Mouse (Mus musculus): ENCODE data around the gene Rhox3g.
"Not testable (repeated sequence)": the region's sequence is repeated elsewhere in the genome, so short reads cannot be mapped to it uniquely, and the experiment has no call there.

The Rhox3g gene

GRCm38 (mm10) chrX:37628512-37628911 is at the start of gene Rhox3g:
Gene Rhox3g (minus strand): TSS chrX:37628612.
- not testable (repeated sequence) for DNase-seq

- not testable (repeated sequence) for DNase-seq
These were observed 44.8 kb upstream of the Rhox3g start, which contains the start of gene Rhox2h for GRCm38 (mm10) chrX:37673177-37673576. Gene Rhox2h (minus strand): TSS chrX:37673277.

GRCm38 (mm10) chrX:37668664-37669063 is 40.3 kb upstream of the Rhox3g start, which contains the start of gene Rhox3h:
Gene Rhox3h (minus strand): TSS chrX:37668764.
- DNase-seq, result not testable (repeated sequence)

DNA sequence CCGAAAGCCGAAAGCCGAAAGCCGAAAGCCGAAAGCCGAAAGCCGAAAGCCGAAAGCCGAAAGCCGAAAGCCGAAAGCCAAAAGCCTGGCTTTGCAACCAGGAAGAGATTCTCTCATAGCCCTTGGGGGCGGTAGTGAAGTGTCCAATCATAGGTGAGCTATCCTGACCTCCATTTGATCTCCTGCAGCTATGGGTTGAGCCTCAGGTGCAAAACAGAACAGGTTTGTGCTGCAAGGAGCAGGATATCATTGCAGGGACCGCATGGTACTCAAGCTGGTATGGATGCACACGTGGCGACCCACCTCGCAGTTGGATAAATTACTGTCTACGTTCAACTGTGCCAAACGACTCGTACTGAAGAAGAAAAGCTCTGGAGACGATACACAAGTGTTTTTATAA is 22.8 kb upstream of the Rhox3g start, which contains the start of gene Rhox4g:
Gene Rhox4g, minus strand, starts transcription at position 101 of the 400 bp plus-strand sequence.
- not testable (repeated sequence) for DNase-seq

DNA sequence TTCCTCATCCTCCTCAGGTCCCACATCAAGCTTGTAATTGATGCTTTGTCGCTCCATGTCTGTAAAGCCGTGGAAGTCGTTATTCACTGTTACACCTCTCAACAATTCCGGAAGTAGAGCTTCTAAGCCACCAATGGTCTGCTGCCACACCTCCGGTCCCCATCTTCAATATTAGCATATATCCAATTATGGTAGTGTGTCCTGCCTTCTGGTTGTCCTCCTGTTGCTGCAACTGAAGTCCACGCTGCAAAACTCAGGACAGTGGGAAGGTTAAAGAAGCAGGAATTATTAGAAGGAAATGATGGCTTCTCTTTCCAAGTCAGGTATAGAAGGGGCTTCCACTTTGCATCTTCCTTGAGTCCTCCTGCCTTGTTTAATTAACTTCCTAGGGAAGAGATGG is 15.0 kb upstream of the Rhox3g start, which contains the start of gene Rhox2g:
Gene Rhox2g, minus strand, starts transcription at position 101 of the 400 bp plus-strand sequence.
- not testable (repeated sequence) for DNase-seq

GRCm38 (mm10) chrX:37607604-37608003 is 20.8 kb downstream of the Rhox3g start, which contains the start of gene Rhox4f:
Gene Rhox4f (minus strand): TSS chrX:37607704.
- not testable (repeated sequence) for DNase-seq

- DNase-seq, result not testable (repeated sequence)
These were observed 47.7 kb downstream of the Rhox3g start, which contains the start of gene Rhox3f for GRCm38 (mm10) chrX:37580692-37581091. Gene Rhox3f (plus strand): TSS chrX:37580992.

Data from retina, postnatal 1 day (tissue).